Mouse (Mus musculus): Measurements from ENCODE around the gene Mrpl17.
"Not testable (repeated sequence)": the region's sequence is repeated elsewhere in the genome, so short reads cannot be mapped to it uniquely, and the experiment has no call there.

Mrpl17 gene

GRCm38 (mm10) chr7:105810877-105811489 is at the start of gene Mrpl17:
TSS of gene Mrpl17 (minus strand) at chr7:105811099.
- DNase-seq (ENCODE audit: low spot score in 2 of 2) = peak; percentile 100

DNA sequence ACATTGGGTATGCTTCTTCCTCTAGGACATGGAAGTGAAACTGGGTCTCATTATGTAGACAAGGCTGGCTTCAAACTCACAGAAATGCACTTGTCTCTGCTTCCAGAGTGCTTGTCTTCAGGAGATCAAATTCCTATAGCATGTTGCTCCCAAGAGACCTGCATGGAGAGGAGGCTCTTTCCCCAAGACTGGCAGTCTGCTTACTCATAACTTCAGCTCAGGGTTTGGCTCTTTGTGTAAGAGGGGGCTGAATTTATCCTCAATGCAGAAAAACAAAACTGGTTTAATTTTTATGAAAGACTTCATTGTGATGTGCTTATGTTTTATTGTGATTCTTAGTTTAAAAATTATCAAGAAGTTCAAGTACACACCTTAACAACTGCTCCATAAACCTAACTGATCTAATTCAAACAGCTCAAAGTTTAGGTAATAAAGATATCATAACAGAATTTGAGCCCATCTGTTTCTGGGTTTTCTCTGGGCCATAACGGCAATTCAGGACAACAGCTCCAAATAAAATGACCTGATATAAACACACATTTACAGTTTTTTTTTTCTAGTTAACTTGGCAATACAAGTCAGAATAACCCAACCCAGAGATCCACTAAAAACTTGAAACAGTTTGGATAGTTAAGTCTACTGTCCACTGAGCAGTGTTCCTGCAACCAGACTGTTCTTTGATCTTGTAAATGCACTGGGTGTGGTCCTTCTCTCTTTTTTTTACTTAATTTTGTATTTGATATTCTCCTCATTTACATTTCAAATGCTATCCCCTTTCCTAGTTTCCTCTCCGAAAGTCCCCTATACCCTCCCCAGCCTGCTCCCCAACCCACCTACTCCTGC is 45.0 kb upstream of the Mrpl17 start:
- not testable (repeated sequence) for DNase-seq (ENCODE audit: low spot score in 2 of 2)

DNA sequence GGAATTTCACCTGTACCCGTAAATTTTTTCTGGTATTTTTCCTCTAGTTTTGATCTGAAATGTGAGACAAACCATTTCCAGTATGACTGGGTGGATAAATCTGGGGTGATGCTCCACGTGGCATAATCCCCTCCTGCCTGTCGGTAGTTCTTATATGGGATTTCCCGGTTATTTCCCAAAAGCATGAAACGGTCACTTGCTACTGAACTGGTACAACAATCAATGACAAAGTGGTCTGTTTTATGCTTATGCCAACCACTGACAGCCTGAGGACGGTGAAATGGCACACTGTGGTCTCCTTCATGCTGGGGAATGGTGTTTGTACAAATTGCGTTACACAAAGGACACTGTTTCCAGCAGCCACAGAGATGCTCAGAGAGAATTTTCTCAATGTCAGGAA is 13.4 kb upstream of the Mrpl17 start:
- no peak for DNase-seq (ENCODE audit: low spot score in 2 of 2)

DNA sequence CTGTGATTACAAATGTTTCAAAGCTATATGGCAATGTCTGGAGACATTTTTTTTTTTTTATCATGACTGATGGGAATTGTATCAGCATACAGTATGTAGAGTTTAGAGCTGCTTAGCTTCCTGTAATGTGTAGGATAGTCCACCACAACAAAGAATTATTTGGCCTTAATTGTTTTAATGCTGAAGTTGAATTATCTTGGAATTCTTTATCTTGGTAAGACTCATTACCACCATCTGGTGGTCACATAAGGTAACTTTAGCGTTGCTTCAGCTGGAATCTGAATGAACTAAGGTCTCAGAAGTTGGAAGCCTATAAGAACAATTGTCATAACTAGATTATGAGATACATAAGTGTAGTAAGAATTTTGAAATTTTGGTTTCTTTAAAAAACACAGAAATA is 7.6 kb upstream of the Mrpl17 start:
- no peak for DNase-seq (ENCODE audit: low spot score in 2 of 2)

- no peak for DNase-seq (ENCODE audit: low spot score in 2 of 2)
These were observed 5.8 kb upstream of the Mrpl17 start for GRCm38 (mm10) chr7:105816736-105817135.

DNA sequence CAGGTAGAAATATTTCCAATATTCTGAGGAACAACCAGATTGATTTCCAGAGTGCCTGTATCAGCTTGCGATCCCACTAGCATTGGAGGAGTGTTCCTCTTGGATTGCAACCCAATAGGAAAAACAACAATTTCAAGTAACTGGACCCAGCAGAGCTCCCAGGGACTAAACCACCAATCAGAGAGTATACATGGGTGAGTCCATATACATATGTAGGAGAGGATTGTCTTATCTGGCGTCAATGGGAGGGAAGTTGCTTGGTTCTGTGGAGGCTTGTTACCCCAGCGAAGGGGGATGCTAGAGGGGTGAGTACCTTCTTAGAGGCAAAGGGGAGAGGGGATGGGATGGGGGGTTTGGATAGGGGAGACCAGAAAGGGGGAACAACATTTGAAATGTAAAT is 2.4 kb upstream of the Mrpl17 start:
- no peak for DNase-seq (ENCODE audit: low spot score in 2 of 2)

DNA sequence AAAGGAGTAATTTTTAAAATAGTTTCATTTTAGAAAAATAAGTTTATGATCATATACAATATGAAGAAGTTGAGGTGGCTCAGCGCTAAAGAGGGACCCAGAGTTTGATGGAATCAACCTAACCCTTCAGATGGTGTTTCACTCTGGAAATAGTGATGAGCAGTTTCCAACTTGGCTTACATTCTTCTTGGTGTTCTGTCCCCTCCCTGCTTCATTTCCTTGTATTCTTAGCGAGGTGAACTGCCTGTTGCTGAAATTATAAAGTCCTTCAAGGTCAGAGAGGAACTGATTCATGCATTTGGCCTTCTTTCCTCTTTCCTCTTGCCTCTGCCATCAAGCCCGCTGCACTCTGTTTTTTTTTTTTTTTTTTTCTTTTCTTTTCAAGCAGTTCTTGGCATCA is 1.7 kb upstream of the Mrpl17 start:
- no peak for DNase-seq (ENCODE audit: low spot score in 2 of 2)

DNA sequence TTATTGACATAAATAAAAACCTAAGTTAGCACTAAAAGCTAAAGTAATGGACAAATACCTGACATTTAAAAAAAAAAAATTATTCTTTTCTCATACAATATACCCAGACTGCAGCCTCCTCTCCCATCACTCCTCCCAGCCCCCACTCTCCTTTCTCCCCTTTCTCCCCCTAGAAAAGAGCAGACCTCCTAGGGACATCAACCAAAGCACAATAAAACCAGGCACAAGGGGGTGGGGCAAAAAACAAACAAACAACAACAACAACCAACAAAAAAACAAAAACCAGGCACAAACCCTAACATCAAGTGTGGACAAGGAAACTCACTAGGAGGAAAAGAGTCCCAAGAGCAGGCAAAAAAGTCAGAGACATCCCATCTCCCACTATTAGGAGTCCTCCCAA is 617 bp upstream of the Mrpl17 start:
- DNase-seq (ENCODE audit: low spot score in 2 of 2) = no peak

DNA sequence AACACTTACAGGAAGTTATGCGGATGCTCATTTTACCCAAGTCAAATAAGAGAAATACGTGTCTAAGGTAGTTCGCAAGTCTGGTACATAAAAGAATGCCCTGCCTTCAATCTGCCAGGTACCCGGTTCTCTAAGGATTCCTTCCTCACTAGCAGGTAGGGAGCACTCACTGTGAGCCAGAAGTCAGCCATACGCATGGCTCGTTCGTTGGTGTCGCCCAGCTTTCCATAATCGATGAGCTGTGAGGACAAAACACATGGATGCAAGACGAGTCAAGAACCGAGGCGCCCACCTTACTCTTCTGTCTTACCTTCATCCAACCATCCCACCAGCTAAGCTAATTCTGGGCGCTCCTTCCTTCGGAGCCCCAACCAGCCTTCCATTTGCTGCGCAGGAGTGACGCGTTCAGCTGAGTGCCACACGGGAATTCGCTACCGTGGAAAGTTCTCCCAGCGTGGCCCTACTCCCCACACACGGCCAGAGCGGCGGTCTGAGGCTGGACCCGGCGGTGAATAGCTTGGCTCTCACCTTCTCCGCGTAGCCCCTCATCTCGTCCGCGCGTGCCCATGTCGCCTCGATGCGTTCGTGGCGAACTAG is 521 bp downstream of the Mrpl17 start:
- DNase-seq (ENCODE audit: low spot score in 2 of 2) = no peak

DNA sequence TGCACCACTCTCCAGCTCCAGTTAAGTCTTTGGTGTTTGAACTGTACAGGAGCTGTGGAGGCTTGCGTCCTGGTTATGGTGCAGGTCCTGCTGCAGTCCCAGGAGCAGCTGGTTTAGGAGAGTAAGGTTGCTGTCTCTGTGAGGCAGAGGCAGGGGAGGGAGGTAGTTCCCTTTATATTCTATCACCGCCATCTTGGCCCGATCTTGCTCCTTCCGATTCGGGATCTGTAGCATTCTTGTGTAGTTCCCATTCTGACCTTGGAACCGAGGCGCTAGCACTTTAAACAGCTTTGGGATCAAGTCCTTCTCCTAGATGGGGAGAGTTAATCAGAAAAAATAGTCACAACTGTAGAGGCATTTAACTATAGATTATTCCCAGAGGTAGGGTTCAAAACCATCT is 1.1 kb downstream of the Mrpl17 start:
- DNase-seq (ENCODE audit: low spot score in 2 of 2) = no peak

GRCm38 (mm10) chr7:105808385-105808784 is 2.5 kb downstream of the Mrpl17 start:
- no peak for DNase-seq (ENCODE audit: low spot score in 2 of 2)

DNA sequence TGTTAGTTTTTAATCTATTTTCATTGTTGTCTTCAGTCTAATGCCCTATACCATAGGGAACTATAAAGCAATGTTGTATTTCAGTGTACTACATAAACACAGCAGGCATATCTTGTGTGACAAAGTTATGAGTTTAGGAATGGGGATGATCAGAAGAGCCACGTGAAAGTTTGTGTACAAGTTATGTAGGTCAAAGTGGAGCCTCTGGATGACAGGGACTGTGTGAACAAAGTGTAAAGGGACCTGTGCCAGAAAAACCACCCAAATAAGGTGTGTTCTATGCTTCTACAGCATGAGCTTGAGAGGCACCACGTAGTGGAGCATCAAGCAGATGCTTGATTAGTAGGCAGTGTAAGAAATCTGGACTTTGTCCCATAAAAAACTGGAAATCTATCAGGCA is 4.2 kb downstream of the Mrpl17 start:
- DNase-seq (ENCODE audit: low spot score in 2 of 2) = no peak

- DNase-seq (ENCODE audit: low spot score in 2 of 2) = no peak
These were observed 4.8 kb downstream of the Mrpl17 start for GRCm38 (mm10) chr7:105806125-105806524.

DNA sequence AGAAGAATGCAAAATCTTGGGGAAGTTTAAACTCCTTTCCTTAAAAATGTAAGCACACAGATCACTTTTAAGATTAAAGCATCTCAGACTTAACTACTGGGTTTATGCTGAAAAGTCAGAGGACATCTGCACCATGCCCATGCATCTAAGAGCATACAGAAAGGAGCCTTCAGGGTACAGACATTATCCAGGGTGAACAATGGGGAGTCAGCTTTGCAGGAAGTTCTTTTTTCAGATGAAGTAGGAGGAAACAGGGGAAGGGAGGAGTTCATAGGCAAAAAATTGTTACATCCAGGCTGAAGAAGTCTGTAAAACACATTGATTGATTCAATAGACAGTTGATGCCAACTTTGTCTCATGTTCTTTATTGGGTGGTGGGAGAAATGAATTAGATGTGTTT is 7.5 kb downstream of the Mrpl17 start:
- DNase-seq (ENCODE audit: low spot score in 2 of 2) = no peak

GRCm38 (mm10) chr7:105802771-105803170 is 8.1 kb downstream of the Mrpl17 start:
- no peak for DNase-seq (ENCODE audit: low spot score in 2 of 2)

- DNase-seq (ENCODE audit: low spot score in 2 of 2) = no peak
These were observed 8.6 kb downstream of the Mrpl17 start for GRCm38 (mm10) chr7:105802312-105802711.

GRCm38 (mm10) chr7:105796972-105797371 is 13.9 kb downstream of the Mrpl17 start:
- DNase-seq (ENCODE audit: low spot score in 2 of 2) = no peak

- no peak for DNase-seq (ENCODE audit: low spot score in 2 of 2)
These were observed 15.0 kb downstream of the Mrpl17 start for GRCm38 (mm10) chr7:105795759-105796366.

DNA sequence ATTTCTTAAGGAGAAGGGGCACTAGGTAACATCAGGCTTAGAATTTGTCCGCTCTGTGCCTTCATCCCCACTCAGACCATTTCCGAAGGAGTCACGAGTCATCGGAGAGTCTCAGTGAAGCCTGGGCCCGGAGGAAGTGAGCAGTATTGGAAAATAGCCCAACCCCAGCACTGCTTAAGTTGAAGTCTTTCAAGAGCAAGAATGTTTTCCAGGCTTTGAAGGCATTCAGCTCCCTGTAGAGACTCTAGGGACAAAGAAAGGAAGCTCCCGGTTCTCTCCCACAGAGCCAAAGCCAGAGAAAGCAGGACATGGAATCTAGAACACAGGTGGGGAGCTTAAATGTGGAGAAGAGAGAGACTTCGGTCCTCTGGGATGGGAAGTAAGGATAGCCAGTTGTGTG is 17.2 kb downstream of the Mrpl17 start:
- no peak for DNase-seq (ENCODE audit: low spot score in 2 of 2)

GRCm38 (mm10) chr7:105791147-105791546 is 19.8 kb downstream of the Mrpl17 start:
- no peak for DNase-seq (ENCODE audit: low spot score in 2 of 2)

DNA sequence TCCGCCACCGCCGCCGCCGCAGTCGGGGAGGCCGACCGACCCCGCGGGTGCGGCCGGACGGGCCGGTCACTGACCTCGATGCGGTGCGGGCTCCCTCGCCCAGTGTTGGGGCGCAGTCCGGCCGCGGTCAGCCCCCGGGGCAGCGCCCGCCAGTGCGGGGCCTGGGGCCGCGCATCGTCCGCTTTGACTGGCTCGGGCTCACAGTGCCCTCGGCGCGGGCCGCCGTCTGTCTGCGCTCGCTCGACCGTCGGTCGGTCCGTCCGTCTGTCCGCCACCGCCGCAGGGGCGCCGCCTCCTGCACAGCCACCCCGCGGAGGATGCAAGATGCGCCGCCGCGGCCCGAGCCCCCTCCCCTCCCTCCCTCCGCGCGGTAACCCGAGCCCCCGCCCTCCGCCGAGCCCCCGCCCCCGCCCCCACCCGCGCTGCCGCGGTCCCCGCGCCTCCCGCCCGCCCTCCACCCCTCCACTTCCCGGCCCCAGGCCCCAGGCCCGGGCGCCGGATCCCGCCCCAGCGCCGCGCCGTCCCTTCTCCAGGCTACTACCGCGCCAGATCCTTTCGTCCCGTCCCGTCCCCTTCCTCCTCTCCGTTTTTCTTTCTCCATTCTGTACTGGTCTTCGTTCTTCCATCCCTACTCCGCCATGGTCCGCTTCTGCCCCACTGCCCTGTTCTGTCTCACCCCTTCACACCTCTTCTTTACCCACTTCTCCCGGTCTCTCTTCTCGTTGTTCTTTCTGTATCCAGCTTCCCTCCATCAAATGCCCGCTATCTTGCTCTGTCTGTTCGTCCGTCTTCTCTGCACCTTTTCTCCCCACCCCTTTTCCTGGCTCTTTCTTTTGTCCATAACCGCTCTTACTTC is 23.4 kb downstream of the Mrpl17 start, which contains the start of gene Dchs1:
Dchs1 (minus strand) TSS at position 370 of the 856 bp plus-strand sequence.
- DNase-seq (ENCODE audit: low spot score in 2 of 2) = no peak
